ENCODE assay signal across 24 mouse cellular contexts in the genomic region with DNA sequence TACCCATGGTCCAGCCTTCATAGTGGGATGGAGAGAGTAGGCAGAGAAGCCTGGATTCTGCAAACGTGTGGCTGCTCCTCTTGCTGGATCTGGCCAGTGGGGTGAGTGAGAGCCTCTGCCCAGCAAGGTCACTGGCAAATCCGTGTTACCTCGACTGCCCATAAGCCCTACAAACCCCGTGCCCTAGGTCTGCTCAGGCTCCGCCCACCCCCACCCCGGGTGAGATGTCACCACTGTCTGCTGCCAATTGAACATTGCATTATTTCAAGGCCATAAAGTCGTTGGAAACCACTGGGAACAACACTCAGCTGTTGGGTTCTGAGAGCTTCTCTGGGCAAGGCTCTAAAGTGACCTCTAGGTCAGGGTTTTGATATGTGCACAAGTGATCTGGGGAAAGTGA.
DNase-seq lines count a peak whose midpoint lies in the region; ATAC-seq and TF ChIP-seq lines count a peak whose summit lies in the region.
"Had no signal": no experiment of that assay in that cellular context is flagged by ENCODE, and none has a peak within 500 bp of the region (broad histone marks: within the 10 kb centered on the region; RNA-seq: fewer than 3 reads in every experiment).

No protein-coding gene starts in this region.

- TF ChIP-seq CTCF in cerebellum, adult 2 months (IDR thresholded peaks at IDR 0.05; ENCODE audit: borderline replicate concordance, insufficient read depth, low read depth, low read length) = no peak

- H3K36me3 ChIP-seq in limb, embryonic 11.5 days (ENCODE audit: control insufficient read depth, insufficient read depth, low read length) = no peaks in the 10 kb centered on the region
- H3K36me3 ChIP-seq in limb, embryonic 10.5 days = no peaks in the 10 kb centered on the region
- H3K36me3 ChIP-seq: embryonic facial prominence, embryonic 10.5 days; embryonic facial prominence, embryonic 12.5 days; forebrain, embryonic 15.5 days; G1E had no signal

- no peak overlapping the region for H3K27ac ChIP-seq in cerebellum, adult 2 months (ENCODE audit: insufficient read depth, low read length)
- H3K27ac ChIP-seq in limb, embryonic 11.5 days (replicated peaks; ENCODE audit: low read depth, low read length) = 0 out of 2 replicates have a peak overlapping the region, but pooled peaks have one; percentile 30
- H3K27ac ChIP-seq in limb, embryonic 10.5 days = no peak overlapping the region; the same call in 1 of the 2 replicates
- H3K27ac ChIP-seq: embryonic facial prominence, embryonic 10.5 days; embryonic facial prominence, embryonic 12.5 days; forebrain, embryonic 13.5 days; forebrain, embryonic 15.5 days had no signal

- peak; percentile 50 for DNase-seq in adrenal gland, adult 2 months
- DNase-seq in adrenal gland, postnatal 4 days (ENCODE audit: low spot score in 2 of 2) = no peak
- DNase-seq in cerebellum, adult 11-12 months = peak; percentile 25
- no peak for DNase-seq in cerebellum, adult 2 months
- DNase-seq in limb, embryonic 11.5 days (ENCODE audit: low spot score) = no peak
- no peak for DNase-seq in limb, embryonic 10.5 days (ENCODE audit: low spot score)
- DNase-seq in testis, postnatal 10 days (ENCODE audit: low spot score) = peak; percentile 49
- DNase-seq in testis, postnatal 14 days (ENCODE audit: low spot score) = no peak
- DNase-seq: adrenal gland, postnatal 10 days; B cell, adult 2 months; cerebellum, adult 18-20 months; cerebellum, adult 9-10 months; cerebellum, postnatal 10 days; cerebellum, postnatal 25 days; forebrain, postnatal 0 days had no signal

- no peaks in the 10 kb centered on the region for H3K27me3 ChIP-seq in cerebellum, adult 2 months (ENCODE audit: control insufficient read depth, insufficient read depth, low read length)
- H3K27me3 ChIP-seq in limb, embryonic 11.5 days (ENCODE audit: control insufficient read depth, insufficient read depth, low read length) = no peaks in the 10 kb centered on the region
- H3K27me3 ChIP-seq in limb, embryonic 10.5 days (ENCODE audit: low read depth, poor library complexity, severe bottlenecking) = no peaks in the 10 kb centered on the region
- H3K27me3 ChIP-seq: CH12.LX; embryonic facial prominence, embryonic 12.5 days; forebrain, embryonic 13.5 days; forebrain, embryonic 15.5 days; Patski had no signal

- WGBS in cerebellum, adult 2 months = 77% methylated on average over 7 of the region's 7 CpGs
- WGBS in limb, embryonic 11.5 days = 49% methylated on average over 7 of the region's 7 CpGs
- 54% methylated on average over 7 of the region's 7 CpGs for WGBS in limb, embryonic 10.5 days

- no peak overlapping the region for H3K4me2 ChIP-seq in limb, embryonic 11.5 days (ENCODE audit: low read depth, severe bottlenecking)
- H3K4me2 ChIP-seq: embryonic facial prominence, embryonic 12.5 days; forebrain, embryonic 13.5 days; forebrain, embryonic 15.5 days had no signal

- no peak overlapping the region for H3K4me3 ChIP-seq in cerebellum, adult 2 months (replicated peaks; ENCODE audit: insufficient read depth, low read depth, low read length)
- H3K4me3 ChIP-seq in limb, embryonic 11.5 days (ENCODE audit: low read depth, low read length) = no peak overlapping the region
- H3K4me3 ChIP-seq in limb, embryonic 10.5 days = no peak overlapping the region
- H3K4me3 ChIP-seq: embryonic facial prominence, embryonic 10.5 days; embryonic facial prominence, embryonic 12.5 days; forebrain, embryonic 13.5 days; forebrain, embryonic 15.5 days had no signal

- H3K9me3 ChIP-seq in limb, embryonic 11.5 days (ENCODE audit: control insufficient read depth, low read length) = no peaks in the 10 kb centered on the region
- H3K9me3 ChIP-seq in limb, embryonic 10.5 days (replicated peaks) = no peaks in the 10 kb centered on the region
- H3K9me3 ChIP-seq: embryonic facial prominence, embryonic 10.5 days; embryonic facial prominence, embryonic 12.5 days; forebrain, embryonic 13.5 days; forebrain, embryonic 15.5 days; G1E had no signal

- ATAC-seq in limb, embryonic 11.5 days (ENCODE audit: insufficient number of reproducible peaks, low FRiP score, low TSS enrichment, low read depth) = no peak
- ATAC-seq: activated CD4-positive, CD25-positive, alpha-beta regulatory T cell, adult 4 months; CD4-positive, CD25-positive, alpha-beta regulatory T cell, adult 4 months; forebrain, embryonic 13.5 days; forebrain, embryonic 15.5 days; forebrain, postnatal 0 days; Patski had no signal

- no peak overlapping the region for H3K9ac ChIP-seq in limb, embryonic 11.5 days (ENCODE audit: low read length)
- H3K9ac ChIP-seq: embryonic facial prominence, embryonic 12.5 days; forebrain, embryonic 13.5 days; forebrain, embryonic 15.5 days; forebrain, postnatal 0 days had no signal

- H3K4me1 ChIP-seq in cerebellum, adult 2 months (ENCODE audit: control insufficient read depth, insufficient read depth, low read length) = peaks cover 13% of the 10 kb centered on the region; the same call in 1 of the 2 replicates
- peaks cover 5% of the 10 kb centered on the region for H3K4me1 ChIP-seq in limb, embryonic 11.5 days (ENCODE audit: control insufficient read depth, insufficient read depth, low read length)
- peaks cover 52% of the 10 kb centered on the region for H3K4me1 ChIP-seq in limb, embryonic 10.5 days

- no peak for TF ChIP-seq POLR2A in cerebellum, adult 2 months (IDR thresholded peaks at IDR 0.05; ENCODE audit: borderline replicate concordance, insufficient read depth, low read length)

Comparison
In these comparisons a context has a peak if more than half of its experiments do, and no peak if none do; other contexts are left out.
1. DNase-seq: peak in adrenal gland, adult 2 months (single experiment), cerebellum, adult 11-12 months (single experiment) and testis, postnatal 10 days (single experiment); none in adrenal gland, postnatal 4 days (0 of 2), cerebellum, adult 2 months (0 of 2), limb, embryonic 11.5 days (single experiment), limb, embryonic 10.5 days (single experiment) and testis, postnatal 14 days (single experiment).